Mouse (Mus musculus): ENCODE data around the gene Ppat. TPM values are rescaled to one million over a fixed set of nuclear protein-coding genes. Genes with fewer than 3 reads are reported as not detected.
A peak's percentile ranks its signal among the peaks of the same experiment; 100 is the strongest.
"Not testable (repeated sequence)": the region's sequence is repeated elsewhere in the genome, so short reads cannot be mapped to it uniquely, and the experiment has no call there.

Gene Ppat
- total and polyA plus RNA-seq, 3 experiments = 103 to 180 (median 110) TPM

DNA sequence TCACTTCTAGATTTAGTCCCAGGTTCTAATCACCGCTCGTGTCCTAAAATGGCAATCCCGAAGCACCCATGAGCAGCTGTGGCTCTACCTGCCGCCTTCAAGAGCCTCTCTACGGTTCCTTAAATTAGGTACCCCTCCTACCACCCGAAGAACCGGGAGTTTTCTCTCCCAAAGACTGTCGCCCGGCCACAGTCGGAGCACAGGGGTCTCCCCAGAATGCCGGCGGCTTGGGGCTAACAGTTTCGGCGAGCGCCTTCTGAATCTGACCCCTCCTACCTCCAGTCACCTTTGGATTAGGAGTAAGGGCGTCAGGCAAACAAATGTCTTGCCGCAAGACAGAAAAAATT lies 22.8 kb upstream of the Ppat start:
- no peaks in the 10 kb centered on the region for H3K27me3 ChIP-seq (ENCODE audit: control insufficient read depth in 1 of 2, insufficient read depth in 2 of 2, low read length in 2 of 2)
- no peak for TF ChIP-seq JUND (IDR thresholded peaks at IDR 0.05; ENCODE audit: low read depth, low read length)
- TF ChIP-seq POLR2AphosphoS2 (IDR thresholded peaks at IDR 0.05; ENCODE audit: low read length) = peak; percentile 68; the same call in 1 of the 2 replicates
- H3K79me2 ChIP-seq (ENCODE audit: control insufficient read depth, insufficient read depth, low read length, poor library complexity) = peaks cover 26% of the 10 kb centered on the region
- H3K4me3 ChIP-seq (ENCODE audit: control insufficient read depth in 1 of 2, insufficient read depth in 1 of 2, low read depth in 2 of 2, low read length in 2 of 2) = peak overlapping the region; percentile 99
- H3K36me3 ChIP-seq (ENCODE audit: control insufficient read depth in 1 of 2, insufficient read depth in 2 of 2, low read length in 2 of 2) = peaks cover 20 to 24% of the 10 kb centered on the region in 2 experiments
- peak overlapping the region; percentile 75 for H3K9ac ChIP-seq (ENCODE audit: control insufficient read depth, low read depth, low read length, poor library complexity, severe bottlenecking)
- H3K9me3 ChIP-seq (replicated peaks; ENCODE audit: insufficient read depth, low read length) = no peaks in the 10 kb centered on the region
- H3K4me1 ChIP-seq (ENCODE audit: control insufficient read depth in 1 of 2, insufficient read depth in 2 of 2, low read length in 2 of 2) = peaks cover 5 to 10% of the 10 kb centered on the region in 2 experiments; a peak in 3 of 4 replicates
- H3K27ac ChIP-seq (ENCODE audit: control insufficient read depth, low read depth, low read length) = peak overlapping the region; percentile 8
- no peak for DNase-seq (ENCODE audit: low read depth, low spot score)

DNA sequence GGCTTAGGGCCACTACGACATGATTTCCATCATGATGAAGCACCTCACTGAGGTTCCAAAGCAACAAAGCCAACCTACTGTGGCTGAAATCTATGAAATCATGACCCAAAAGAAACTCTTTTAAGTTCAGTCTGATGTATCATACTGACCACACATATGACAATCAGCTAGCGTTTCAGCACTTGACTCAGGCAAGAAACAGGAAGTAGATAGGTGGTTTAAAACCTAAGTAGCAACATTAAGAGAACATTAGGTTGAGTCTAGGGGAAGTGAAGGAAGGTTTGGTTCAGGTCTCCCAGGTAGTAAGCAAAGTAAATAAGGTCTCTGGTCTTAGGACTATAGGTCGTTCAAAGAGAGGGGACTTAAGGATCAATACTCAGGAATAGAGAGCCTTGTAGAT lies 22.1 kb upstream of the Ppat start:
- peak; percentile 81 for DNase-seq (ENCODE audit: low read depth, low spot score)
- peak overlapping the region; percentile 75 for H3K9ac ChIP-seq (ENCODE audit: control insufficient read depth, low read depth, low read length, poor library complexity, severe bottlenecking)
- H3K4me1 ChIP-seq (ENCODE audit: control insufficient read depth in 1 of 2, insufficient read depth in 2 of 2, low read length in 2 of 2) = peaks cover 5 to 10% of the 10 kb centered on the region in 2 experiments; a peak in 3 of 4 replicates
- H3K79me2 ChIP-seq (ENCODE audit: control insufficient read depth, insufficient read depth, low read length, poor library complexity) = peaks cover 26% of the 10 kb centered on the region
- no peak overlapping the region for H3K27ac ChIP-seq (ENCODE audit: control insufficient read depth, low read depth, low read length)
- H3K27me3 ChIP-seq (ENCODE audit: control insufficient read depth in 1 of 2, insufficient read depth in 2 of 2, low read length in 2 of 2) = no peaks in the 10 kb centered on the region
- peaks cover 16 to 24% of the 10 kb centered on the region in 2 experiments for H3K36me3 ChIP-seq (ENCODE audit: control insufficient read depth in 1 of 2, insufficient read depth in 2 of 2, low read length in 2 of 2)
- H3K9me3 ChIP-seq (replicated peaks; ENCODE audit: insufficient read depth, low read length) = no peaks in the 10 kb centered on the region
- peak overlapping the region; percentile 99 for H3K4me3 ChIP-seq (ENCODE audit: control insufficient read depth in 1 of 2, insufficient read depth in 1 of 2, low read depth in 2 of 2, low read length in 2 of 2)
- TF ChIP-seq USF2 (IDR thresholded peaks at IDR 0.05; ENCODE audit: borderline replicate concordance in 1 of 2, insufficient read depth in 1 of 2, low read depth in 1 of 2, low read length in 2 of 2) (no peak), SIN3A (IDR thresholded peaks at IDR 0.05; ENCODE audit: low read length) (peak; percentile 66), ELF1 (IDR thresholded peaks at IDR 0.05; ENCODE audit: low read depth, low read length) (peak; percentile 60; the same call in 1 of the 2 replicates)

DNA sequence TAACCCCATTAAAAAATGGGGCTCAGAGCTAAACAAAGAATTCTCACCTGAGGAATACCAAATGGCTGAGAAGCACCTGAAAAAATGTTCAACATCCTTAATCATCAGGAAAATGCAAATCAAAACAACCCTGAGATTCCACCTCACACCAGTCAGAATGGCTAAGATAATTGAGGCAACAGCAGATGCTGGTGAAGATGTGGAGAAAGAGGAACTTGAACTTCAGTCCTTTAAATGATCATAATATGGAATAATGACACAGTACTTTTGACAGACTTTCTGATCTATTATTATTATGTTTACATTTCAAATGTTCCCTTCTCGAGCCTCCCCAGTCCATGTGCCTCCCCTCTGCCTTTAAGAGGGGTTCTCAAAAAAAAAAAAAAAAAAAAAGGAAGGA lies 19.7 kb upstream of the Ppat start:
- H3K9ac ChIP-seq (ENCODE audit: control insufficient read depth, low read depth, low read length, poor library complexity, severe bottlenecking); H3K9me3 ChIP-seq (replicated peaks; ENCODE audit: insufficient read depth, low read length); H3K4me3 ChIP-seq (ENCODE audit: control insufficient read depth in 1 of 2, insufficient read depth in 1 of 2, low read depth in 2 of 2, low read length in 2 of 2); H3K27me3 ChIP-seq (ENCODE audit: control insufficient read depth in 1 of 2, insufficient read depth in 2 of 2, low read length in 2 of 2); H3K27ac ChIP-seq (ENCODE audit: control insufficient read depth, low read depth, low read length): not testable (repeated sequence)
- peak; percentile 54 for DNase-seq (ENCODE audit: low read depth, low spot score)
- Histone ChIP-seq H3K36me3 (ENCODE audit: control insufficient read depth in 1 of 2, insufficient read depth in 2 of 2, low read length in 2 of 2) (peaks cover 17% of the 10 kb centered on the region in 2 experiments), H3K4me1 (ENCODE audit: control insufficient read depth in 1 of 2, insufficient read depth in 2 of 2, low read length in 2 of 2) (peaks cover 5 to 10% of the 10 kb centered on the region in 2 experiments; a peak in 3 of 4 replicates), H3K79me2 (ENCODE audit: control insufficient read depth, insufficient read depth, low read length, poor library complexity) (peaks cover 16% of the 10 kb centered on the region)
- TF ChIP-seq GATA1 (IDR thresholded peaks at IDR 0.05; ENCODE audit: low read depth, low read length) = peak; percentile 35; the same call in 1 of the 2 replicates
- TF ChIP-seq TAL1 (IDR thresholded peaks at IDR 0.05; ENCODE audit: low read length) = peak; percentile 37
- peak in 1 of 2 experiments; percentile 24; a peak in 1 of 4 replicates for TF ChIP-seq EP300 (IDR thresholded peaks at IDR 0.05; ENCODE audit: low read depth in 1 of 2, low read length in 2 of 2)
- peak; percentile 76 for TF ChIP-seq RCOR1 (IDR thresholded peaks at IDR 0.05; ENCODE audit: low read depth, low read length)
